Mouse (Mus musculus) liver, adult (tissue): Measurements from ENCODE around the gene Zfhx3.

Source experiments
- GATA4 ChIP-seq: IDR thresholded peaks from 2 replicates; pipeline ENCODE4 v1.6.1; 2014; ENCODE audit warnings: mild to moderate bottlenecking, low read length; ENCODE audit not compliant: insufficient replicate concordance

Gene Zfhx3

DNA sequence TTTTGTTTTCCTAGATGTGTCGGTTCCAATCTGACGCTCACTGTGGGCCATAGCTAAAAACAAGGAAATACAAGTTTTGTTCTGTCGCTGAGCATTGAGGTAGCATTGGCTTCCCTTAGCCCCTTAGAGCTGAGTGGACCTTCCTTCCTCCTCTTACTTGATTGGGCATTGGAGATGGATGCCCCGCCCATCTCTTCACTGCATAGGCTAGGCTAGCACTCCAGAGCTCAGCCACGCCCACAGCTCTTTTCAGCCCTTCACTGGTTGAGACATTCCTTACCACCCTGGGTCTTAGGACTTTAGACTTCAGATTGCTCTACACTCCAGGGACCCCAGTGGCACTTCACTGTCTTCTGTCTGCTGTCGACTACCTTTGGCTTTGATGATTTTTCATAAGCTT is 878.2 kb downstream of the Zfhx3 start:
- no peak for TF ChIP-seq GATA4

DNA sequence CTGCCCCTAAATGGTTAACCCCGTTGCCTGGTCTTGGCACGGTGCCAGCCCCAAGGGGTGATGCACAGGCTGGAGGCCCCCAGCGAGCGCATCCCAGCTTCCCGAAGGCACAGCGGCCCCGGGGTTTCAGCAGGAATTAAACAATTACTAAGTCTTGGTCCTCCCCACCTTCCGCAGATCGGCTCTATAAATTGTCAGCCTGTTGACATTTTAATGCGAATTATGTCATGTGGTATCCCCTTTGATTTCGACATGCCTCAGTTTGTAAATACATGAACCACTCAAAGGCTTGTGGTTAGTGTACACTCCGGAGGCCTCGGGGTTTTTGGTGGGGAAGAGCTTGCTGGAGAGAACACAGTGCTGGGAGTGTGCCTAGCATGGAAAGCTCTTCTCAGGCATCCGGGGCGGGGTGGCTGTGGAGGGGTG is 880.4 kb downstream of the Zfhx3 start:
- no peak for TF ChIP-seq GATA4

DNA sequence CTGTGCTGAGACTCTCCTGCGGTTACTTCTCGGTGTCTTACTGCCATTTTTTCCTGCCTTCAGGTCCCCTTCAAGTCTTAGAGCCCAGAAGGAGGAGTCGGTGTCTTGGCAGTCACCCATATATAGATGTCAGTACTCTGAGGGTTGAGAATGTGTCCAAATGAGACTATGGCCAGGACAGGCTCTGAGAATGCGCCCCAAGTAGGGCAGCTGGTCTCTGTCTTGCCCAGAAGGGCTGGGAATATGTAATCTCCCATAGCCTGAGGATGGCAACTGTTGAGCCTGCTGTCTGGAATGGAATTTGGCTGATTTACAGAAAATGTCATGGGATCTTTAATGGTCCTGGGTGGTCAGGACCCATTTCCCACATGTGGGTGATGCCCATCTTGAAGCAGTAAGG is 881.6 kb downstream of the Zfhx3 start:
- no peak for TF ChIP-seq GATA4

DNA sequence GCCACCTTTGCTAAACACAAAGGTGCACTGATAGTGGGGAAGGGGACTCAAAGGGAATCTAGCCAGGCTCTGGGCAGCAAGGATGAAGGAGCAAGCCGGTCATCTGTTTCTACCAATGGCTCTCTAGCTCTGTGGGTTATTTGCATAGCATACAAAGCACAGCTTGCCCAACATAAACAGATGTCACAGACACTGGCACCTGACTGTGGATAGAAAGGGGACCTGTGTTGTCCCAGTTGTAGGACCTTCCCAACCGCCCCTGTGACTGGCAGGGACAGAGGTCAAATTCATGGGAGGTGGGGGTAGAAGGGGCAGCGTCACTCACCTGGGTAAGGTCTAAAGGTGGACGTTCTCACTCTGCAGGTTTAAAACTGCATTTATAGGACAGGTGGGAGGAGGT is 884.0 kb downstream of the Zfhx3 start:
- TF ChIP-seq GATA4 = no peak

DNA sequence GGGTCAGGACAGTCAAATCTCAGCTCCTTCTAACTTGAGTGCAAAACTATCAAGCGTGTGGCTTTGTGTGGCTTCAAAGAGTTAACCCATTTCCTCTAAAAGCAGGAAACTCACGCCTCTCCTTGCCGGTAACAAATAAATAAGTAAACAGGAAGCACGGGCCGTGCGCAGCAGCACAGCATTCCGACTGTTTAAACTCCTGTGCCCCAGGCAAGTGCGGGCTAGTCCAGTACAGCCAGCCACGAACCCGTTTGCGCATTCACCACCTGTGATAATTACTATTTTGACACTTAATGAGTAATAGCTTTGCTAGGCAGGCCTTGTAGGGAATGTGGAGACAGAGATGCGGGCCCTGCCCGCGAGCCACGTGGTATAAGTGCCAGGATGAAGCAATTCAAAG is 885.0 kb downstream of the Zfhx3 start:
- no peak for TF ChIP-seq GATA4

DNA sequence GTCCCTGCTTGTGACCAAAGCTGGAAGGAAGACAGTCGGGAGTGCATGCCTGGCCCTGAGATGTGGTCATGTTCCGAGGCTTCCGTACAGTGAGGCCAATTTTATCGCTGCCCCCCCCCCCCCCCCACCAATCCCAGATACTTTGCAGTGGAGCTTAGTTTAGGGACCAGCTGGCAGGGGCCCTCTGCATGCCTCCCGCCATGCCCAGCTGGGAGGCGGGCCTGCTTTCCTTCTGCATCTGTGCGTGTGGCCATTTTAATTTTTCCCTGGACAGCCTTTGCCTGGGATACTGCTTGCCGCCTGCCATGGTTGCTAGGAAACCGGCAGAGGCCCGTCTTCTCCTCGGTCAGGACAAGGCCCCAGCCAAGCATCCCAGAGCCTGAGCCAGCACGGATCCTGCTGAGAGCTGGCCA is 886.9 kb downstream of the Zfhx3 start:
- no peak for TF ChIP-seq GATA4

DNA sequence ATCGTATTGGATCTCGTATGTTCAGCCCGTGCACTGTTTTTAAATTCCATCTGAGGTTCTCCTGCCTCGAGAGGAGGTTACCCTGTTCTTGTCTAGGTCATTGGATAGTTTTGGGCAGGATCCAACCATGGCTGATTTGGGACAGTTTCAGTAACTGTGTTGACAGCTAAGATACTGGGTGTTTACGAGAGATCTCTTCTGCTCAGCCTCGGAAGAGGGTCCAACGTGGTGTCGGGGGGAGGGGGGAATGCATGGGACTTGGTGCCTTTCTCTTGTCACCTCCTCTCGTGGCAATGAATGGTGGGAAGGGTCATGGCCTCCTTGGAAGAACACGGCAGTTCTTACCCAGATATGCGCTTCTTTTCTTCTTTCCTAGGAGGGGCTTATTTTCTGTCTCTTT is 892.7 kb downstream of the Zfhx3 start:
- no peak for TF ChIP-seq GATA4

DNA sequence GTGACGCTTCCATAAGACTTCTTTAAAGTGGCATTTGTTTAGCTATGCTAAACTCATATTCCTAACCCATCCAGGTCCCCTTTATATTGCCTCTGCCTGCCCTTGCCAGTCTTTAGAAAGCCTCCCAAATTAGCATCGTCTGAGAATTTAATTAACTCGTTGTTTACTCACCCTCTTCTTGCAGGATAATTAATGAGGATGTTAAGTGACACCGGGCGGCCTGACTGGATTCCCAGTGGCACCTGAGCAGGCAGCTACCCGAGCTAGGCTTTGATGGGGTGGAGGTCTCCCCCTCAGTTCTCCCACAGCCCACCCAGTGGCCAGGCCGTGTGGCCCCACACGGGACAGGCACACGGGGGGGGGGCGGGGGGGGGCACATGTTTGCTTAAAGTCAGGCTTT is 895.3 kb downstream of the Zfhx3 start:
- TF ChIP-seq GATA4 = no peak

DNA sequence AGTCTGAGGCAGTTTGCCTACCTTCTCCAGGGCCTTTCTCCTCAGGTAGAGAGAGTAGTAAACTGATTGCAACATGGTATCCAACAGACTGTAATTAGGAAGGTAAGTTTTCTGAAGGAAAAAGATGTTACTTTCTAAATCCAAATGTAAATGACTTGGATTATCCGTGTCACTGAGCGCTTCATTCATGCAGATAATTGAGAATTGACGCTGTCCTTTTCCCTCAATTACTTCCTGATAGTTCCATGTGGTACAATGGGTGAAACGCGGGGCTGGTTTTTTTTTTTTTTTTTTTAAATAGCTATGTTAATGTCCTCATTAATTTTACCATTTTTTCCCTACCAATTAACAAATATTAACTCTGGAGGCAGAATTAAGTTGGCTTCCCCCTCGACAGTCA is 896.3 kb downstream of the Zfhx3 start:
- TF ChIP-seq GATA4 = no peak

DNA sequence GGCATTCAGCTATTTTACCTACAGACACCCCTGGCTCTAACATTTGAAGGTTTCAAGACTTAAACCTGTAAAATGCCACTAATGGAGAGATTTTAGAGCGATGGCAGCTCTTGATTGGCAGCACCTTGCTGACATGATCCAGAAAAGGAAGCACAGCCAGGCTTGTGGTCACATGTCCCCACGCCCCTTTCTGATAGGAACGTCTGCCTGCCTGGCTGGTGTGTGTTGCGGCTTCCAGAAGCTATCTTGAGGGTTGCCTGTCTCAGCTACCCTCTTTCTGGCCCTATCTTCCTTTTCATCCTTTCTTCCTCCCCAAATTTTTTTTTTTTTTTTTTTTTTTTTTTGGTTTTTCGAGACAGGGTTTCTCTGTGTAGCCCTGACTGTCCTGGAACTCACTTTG is 899.9 kb downstream of the Zfhx3 start:
- TF ChIP-seq GATA4 = no peak

DNA sequence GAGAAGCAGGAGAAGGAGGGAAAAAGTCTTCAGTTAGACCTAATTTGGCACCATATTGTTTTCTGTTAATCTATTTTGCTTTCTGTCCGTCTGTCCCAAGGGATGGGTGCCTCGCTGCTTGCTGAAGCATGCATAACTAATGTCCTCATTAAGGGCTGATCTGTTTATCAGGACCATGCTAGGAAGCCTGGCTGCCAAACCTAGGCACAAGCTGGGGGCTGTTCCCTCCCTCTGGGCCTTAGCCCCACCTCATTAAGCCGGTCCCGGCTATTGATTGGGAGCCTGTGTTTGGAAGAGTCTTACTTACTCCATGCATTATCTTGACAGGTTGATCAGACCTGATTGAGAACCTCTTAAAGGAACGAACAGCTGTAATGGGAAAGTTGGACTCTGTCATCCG is 903.7 kb downstream of the Zfhx3 start:
- no peak for TF ChIP-seq GATA4

DNA sequence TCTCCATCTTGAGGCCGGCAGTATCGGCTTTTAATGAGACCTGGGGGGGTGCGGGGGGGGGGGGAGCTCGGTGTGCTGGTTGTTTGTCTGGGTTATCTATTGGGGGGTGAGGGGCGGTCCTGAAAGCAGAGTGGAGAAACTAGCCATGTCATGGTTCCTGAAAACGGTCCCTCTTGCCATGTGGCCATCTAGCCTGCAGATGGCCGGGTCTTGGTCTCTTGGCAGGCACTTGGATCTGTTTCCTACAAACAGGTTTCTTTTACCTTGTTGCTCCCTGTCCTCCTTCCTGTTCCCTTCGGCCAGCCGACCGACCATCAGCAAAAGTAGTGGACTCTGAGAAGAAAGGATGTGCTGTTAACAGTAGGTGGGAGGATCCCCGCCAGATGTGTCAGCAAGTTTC is 904.4 kb downstream of the Zfhx3 start:
- TF ChIP-seq GATA4 = no peak

DNA sequence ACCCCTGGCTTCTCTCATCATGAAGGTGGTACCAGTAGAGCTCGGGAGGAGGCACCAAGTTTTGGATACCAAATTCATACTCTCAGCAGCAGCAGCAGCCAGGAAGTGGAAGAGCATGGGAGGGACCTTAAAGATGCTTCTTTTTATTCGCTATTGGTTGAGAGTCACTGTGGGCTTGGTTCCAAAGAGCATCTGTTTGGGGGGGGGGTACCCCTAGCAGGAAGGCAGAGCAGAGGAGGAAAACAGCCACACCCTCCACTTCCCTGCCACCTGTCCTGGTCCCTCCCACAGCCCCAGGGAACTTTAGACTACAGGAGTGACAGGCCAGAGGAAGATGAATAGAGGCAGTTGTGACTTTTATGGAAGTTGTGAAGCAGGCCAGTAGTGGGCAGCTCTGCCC is 904.9 kb downstream of the Zfhx3 start:
- TF ChIP-seq GATA4 = no peak

DNA sequence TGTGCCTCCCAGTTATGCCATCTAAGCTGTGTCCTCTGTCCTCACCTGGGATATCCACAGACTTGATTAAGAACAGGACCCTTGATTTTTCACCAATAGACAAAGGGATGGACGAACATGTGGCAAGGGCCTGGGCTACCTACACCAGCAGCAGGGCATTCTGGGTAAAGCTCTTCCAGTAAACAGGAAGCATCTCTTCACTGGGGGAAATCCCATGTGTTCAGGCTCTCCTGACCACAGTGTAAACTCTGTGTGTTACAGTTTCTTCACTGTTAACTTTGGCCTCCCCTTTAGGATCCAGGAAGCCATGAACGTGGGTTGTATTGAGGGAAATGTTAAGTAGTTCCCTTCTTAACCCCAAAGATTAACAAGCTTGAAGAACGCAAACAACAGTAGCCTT is 906.0 kb downstream of the Zfhx3 start:
- TF ChIP-seq GATA4 = no peak

DNA sequence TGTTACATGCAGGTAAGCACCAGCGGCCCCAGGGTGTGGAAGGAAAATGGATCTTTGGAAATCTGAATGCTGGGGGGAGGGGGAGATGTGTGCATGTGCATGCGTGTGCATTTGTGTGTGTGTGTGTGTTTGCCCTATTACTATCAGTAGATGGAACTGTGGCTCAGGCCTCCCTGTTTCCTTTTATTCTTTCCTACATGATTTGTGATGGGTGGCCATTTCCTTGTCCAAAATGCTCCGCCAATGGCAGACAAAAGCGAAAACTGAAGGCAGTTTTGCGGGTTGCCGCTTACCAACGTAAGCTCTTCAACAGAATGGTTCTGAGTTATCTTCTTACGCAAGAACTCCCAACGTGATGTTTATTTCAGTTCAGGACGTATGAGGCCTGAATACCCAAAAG is 910.6 kb downstream of the Zfhx3 start:
- no peak for TF ChIP-seq GATA4

DNA sequence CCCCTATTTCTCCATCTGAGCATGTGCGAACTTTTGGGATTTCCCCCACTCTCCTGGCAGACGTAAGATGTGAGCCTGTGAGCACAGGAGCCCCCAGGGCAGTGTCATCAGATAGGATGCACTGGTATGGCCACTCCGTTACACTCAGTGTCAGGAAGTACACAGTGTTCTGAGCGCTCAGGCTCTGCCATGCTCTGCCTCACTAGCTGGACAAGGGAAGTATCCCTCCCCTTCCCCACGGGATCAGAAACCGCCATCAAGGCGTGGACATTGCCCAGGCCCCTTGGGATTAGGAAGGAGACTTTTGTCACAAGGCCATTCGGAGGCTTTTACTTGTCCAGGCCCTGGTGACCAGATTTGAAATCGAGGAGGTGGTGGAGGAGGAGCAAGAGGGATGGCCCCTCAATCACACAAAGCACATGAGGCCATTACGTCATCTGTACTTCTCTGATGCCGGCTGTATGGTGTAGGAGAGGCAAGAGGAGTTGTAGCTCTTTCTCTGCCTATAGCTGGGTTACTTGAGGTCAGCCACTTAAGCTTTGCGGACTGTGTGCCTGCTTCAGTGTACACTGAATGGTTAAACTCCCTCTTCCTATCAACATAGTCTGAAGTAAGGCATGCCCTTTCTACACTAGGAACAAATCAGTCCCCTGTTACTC is 912.1 kb downstream of the Zfhx3 start:
- no peak for TF ChIP-seq GATA4

DNA sequence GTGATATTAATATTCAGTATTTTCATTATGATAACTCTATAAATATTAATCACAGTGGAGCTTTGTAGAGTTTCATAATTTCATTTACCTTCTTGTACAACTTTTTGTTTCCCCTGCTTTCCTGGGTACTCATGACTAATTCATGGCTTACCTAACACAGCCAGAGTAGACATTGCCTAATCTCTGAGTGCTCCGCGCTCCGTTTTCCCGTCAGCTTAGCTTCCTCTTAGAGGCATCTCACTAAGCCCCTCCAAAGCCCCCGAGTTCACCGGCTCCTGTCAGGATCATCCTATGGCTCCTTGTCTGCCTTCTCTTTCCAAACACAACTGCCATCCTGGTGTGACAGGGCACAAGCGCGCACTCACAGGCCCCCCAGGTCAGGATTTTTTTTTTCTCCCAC is 916.6 kb downstream of the Zfhx3 start:
- TF ChIP-seq GATA4 = no peak
